Mouse (Mus musculus) MN1 (cell line): ENCODE results near the gene Prtg.

Source experiments
- DNase-seq: peaks from one replicate; pipeline ENCODE4 v3.0.0-alpha.2; 2016; ENCODE audit warnings: low spot score

The Prtg gene

GRCm38 (mm10) chr9:72806731-72807419, at the start of gene Prtg:
TSS of gene Prtg (plus strand) at chr9:72806874.
- DNase-seq: peak; percentile 81

GRCm38 (mm10) chr9:72757143-72757542, 49.5 kb upstream of the Prtg start:
- no peak for DNase-seq

- peak; percentile 24 for DNase-seq
Observed at GRCm38 (mm10) chr9:72758705-72759131, 48.0 kb upstream of the Prtg start.

- peak; percentile 38 for DNase-seq
Observed at GRCm38 (mm10) chr9:72763050-72763718, 43.5 kb upstream of the Prtg start.

GRCm38 (mm10) chr9:72766789-72767349, 39.8 kb upstream of the Prtg start:
- DNase-seq: peak; percentile 87

GRCm38 (mm10) chr9:72775022-72775421, 31.7 kb upstream of the Prtg start:
- no peak for DNase-seq

- DNase-seq: no peak
Observed at GRCm38 (mm10) chr9:72779004-72779403, 27.7 kb upstream of the Prtg start.

GRCm38 (mm10) chr9:72779733-72780132, 26.9 kb upstream of the Prtg start:
- peak; percentile 34 for DNase-seq

GRCm38 (mm10) chr9:72780694-72781093, 26.0 kb upstream of the Prtg start:
- no peak for DNase-seq

- DNase-seq: no peak
Observed at GRCm38 (mm10) chr9:72781466-72781865, 25.2 kb upstream of the Prtg start.

- no peak for DNase-seq
Observed at GRCm38 (mm10) chr9:72782121-72782520, 24.6 kb upstream of the Prtg start.

GRCm38 (mm10) chr9:72787732-72788131, 18.9 kb upstream of the Prtg start:
- no peak for DNase-seq

- no peak for DNase-seq
Observed at GRCm38 (mm10) chr9:72790530-72791212, 16.0 kb upstream of the Prtg start.

- no peak for DNase-seq
Observed at GRCm38 (mm10) chr9:72791213-72791582, 15.5 kb upstream of the Prtg start.

- peak; percentile 66 for DNase-seq
Observed at GRCm38 (mm10) chr9:72791681-72792080, 15.0 kb upstream of the Prtg start.

- DNase-seq: no peak
Observed at GRCm38 (mm10) chr9:72795243-72795642, 11.4 kb upstream of the Prtg start.

- DNase-seq: no peak
Observed at GRCm38 (mm10) chr9:72797136-72797621, 9.5 kb upstream of the Prtg start.

- no peak for DNase-seq
Observed at GRCm38 (mm10) chr9:72803280-72803679, 3.4 kb upstream of the Prtg start.

GRCm38 (mm10) chr9:72806146-72806545, 528 bp upstream of the Prtg start:
- DNase-seq: peak; percentile 49

GRCm38 (mm10) chr9:72807420-72808005, 839 bp downstream of the Prtg start:
- peak; percentile 68 for DNase-seq

GRCm38 (mm10) chr9:72808176-72808575, 1.5 kb downstream of the Prtg start:
- DNase-seq: peak; percentile 23

GRCm38 (mm10) chr9:72808586-72808985, 1.9 kb downstream of the Prtg start:
- DNase-seq: no peak
